Mouse (Mus musculus) bone marrow macrophage, adult 2 months (primary cell): ENCODE results near the gene Kalrn.

Source experiments
- CTCF ChIP-seq: IDR thresholded peaks from 2 replicates; pipeline ENCODE4 v1.5.1; 2012; ENCODE audit warnings: low read depth, mild to moderate bottlenecking, low read length, moderate library complexity
- POLR2A ChIP-seq: IDR thresholded peaks from 2 replicates; pipeline ENCODE4 v1.6.1; 2012; ENCODE audit warnings: mild to moderate bottlenecking, low read depth, low read length, borderline replicate concordance

GRCm38 (mm10) chr16:34573856-34574491, 642 bp upstream of the Kalrn start:
- no peak for TF ChIP-seq CTCF
- TF ChIP-seq POLR2A: no peak
